Mouse (Mus musculus) hindbrain, postnatal 0 days (tissue): Measurements from ENCODE around the gene Dapk3. TPM values are rescaled to one million over a fixed set of nuclear protein-coding genes. Genes with fewer than 3 reads are reported as not detected.
"Not testable (repeated sequence)": the region's sequence is repeated elsewhere in the genome, so short reads cannot be mapped to it uniquely, and the experiment has no call there.

Source experiments
- ATAC-seq: fragments of 200-750 bp; cut with Nextera tagmentation; 2 replicates; pipeline ENCODE4 v1.8.0; 2017; ENCODE audit warnings: mild to moderate bottlenecking, moderate TSS enrichment, moderate library complexity
- DNase-seq: peaks from one replicate; pipeline ENCODE4 v3.0.0-alpha.2; 2015; ENCODE audit warnings: low spot score
- H3K27ac ChIP-seq: fragments of 300-500 bp; sonication (generic); 2 replicates; pipeline ENCODE4 v1.5.1; 2014; ENCODE audit warnings: mild to moderate bottlenecking
- H3K27me3 ChIP-seq: fragments of 300-500 bp; sonication (generic); 2 replicates; pipeline ENCODE4 v1.6.1; 2014; ENCODE audit warnings: low read length, mixed read lengths; ENCODE audit not compliant: insufficient read depth
- H3K36me3 ChIP-seq: fragments of 300-500 bp; sonication (generic); 2 replicates; pipeline ENCODE4 v1.6.1; 2014; ENCODE audit warnings: low read length, mixed read lengths; ENCODE audit not compliant: insufficient read depth
- H3K4me1 ChIP-seq: fragments of 300-500 bp; sonication (generic); 2 replicates; pipeline ENCODE4 v1.6.1; 2014; ENCODE audit warnings: antibody characterized with exemption, low read length, mixed read lengths; ENCODE audit not compliant: insufficient read depth
- H3K4me2 ChIP-seq: fragments of 300-500 bp; sonication (generic); 2 replicates; pipeline ENCODE4 v1.6.1; 2014; ENCODE audit warnings: low read depth, mild to moderate bottlenecking, low read length, moderate library complexity, mixed read lengths
- H3K4me3 ChIP-seq: fragments of 300-500 bp; sonication (generic); 2 replicates; pipeline ENCODE4 v1.5.1; 2014; ENCODE audit warnings: low read length
- H3K9ac ChIP-seq: fragments of 300-500 bp; sonication (generic); replicated peaks from 2 replicates; pipeline ENCODE4 v1.6.1; 2014; ENCODE audit warnings: mild to moderate bottlenecking, low read length, moderate library complexity, mixed read lengths
- H3K9me3 ChIP-seq: fragments of 300-500 bp; sonication (generic); 2 replicates; pipeline ENCODE4 v1.6.1; 2016; ENCODE audit warnings: low read length, mixed read lengths
- CTCF ChIP-seq: IDR thresholded peaks from 2 replicates; pipeline ENCODE4 v1.5.1; 2016; ENCODE audit warnings: antibody characterized with exemption, control low read depth, low read depth
- WGBS: fragments of 180-500 bp; shearing (Covaris S2); extraction: QIAGEN DNeasy Blood & Tissue Kit; methylation state at CpG from one replicate; pipeline ENCODE4 v1.1.7; 2014; 5-methylcytosine and 5-hydroxymethylcytosine counted together
- polyA plus RNA-seq: library from polyadenylated mRNA; unstranded; fragments of >200 nt; fragmentation: Nextera tagmentation; extraction: Ambion mirVana; gene quantifications from 2 replicates; pipeline ENCODE4 v1.2.1, GENCODE M21; 2015
- total RNA-seq: library from RNA; depleted of rRNA; stranded (reverse); fragments of >200 nt; gene quantifications from 2 replicates; pipeline ENCODE4 v1.2.3, GENCODE M21; 2014

Dapk3 gene
- total and polyA plus RNA-seq, 2 experiments from 2014 or later, result 52.3 to 69.7 TPM

- H3K4me1 ChIP-seq, result peaks cover 4% of the 10 kb centered on the region; the same call in 1 of the 2 replicates
- 2% methylated on average over 29 of the region's 29 CpGs for WGBS
- peak; percentile 80 for ATAC-seq
Observed at GRCm38 (mm10) chr10:81174617-81175344, 8.0 kb upstream of the Dapk3 start.

GRCm38 (mm10) chr10:81175345-81175701, 7.5 kb upstream of the Dapk3 start:
- 4% methylated on average over 4 of the region's 4 CpGs for WGBS
- 0 out of 2 replicates have a peak overlapping the region, but pooled peaks have one; percentile 45 for H3K9ac ChIP-seq

More at GRCm38 (mm10) chr10:81174617-81175344, 8.0 kb upstream of the Dapk3 start:
- Histone ChIP-seq H3K27me3 (no peaks in the 10 kb centered on the region), H3K9me3 (no peaks in the 10 kb centered on the region), H3K36me3 (peaks cover 22% of the 10 kb centered on the region), H3K9ac (peak overlapping the region; percentile 45), H3K27ac (peak overlapping the region; percentile 90), H3K4me2 (peak overlapping the region; percentile 83), H3K4me3 (peak overlapping the region; percentile 30)
- DNase-seq, result peak; percentile 92
- peak; percentile 91 for TF ChIP-seq CTCF

GRCm38 (mm10) chr10:81175936-81176465, 6.8 kb upstream of the Dapk3 start:
- H3K4me2 ChIP-seq, result peak overlapping the region; percentile 83
- peak overlapping the region; percentile 71 for H3K27ac ChIP-seq
- peaks cover 4% of the 10 kb centered on the region; the same call in 1 of the 2 replicates for H3K4me1 ChIP-seq
- WGBS, result 2% methylated on average over 13 of the region's 13 CpGs
- DNase-seq (no peak), ATAC-seq (no peak)
- H3K9me3 ChIP-seq, result no peaks in the 10 kb centered on the region
- H3K4me3 ChIP-seq, result peak overlapping the region; percentile 93
- peaks cover 35% of the 10 kb centered on the region for H3K36me3 ChIP-seq
- no peaks in the 10 kb centered on the region for H3K27me3 ChIP-seq
- H3K9ac ChIP-seq, result peak overlapping the region; percentile 91; the same call in 1 of the 2 replicates
- TF ChIP-seq CTCF, result no peak

More at GRCm38 (mm10) chr10:81175345-81175701, 7.5 kb upstream of the Dapk3 start:
- not testable (repeated sequence) for H3K27me3 ChIP-seq, ATAC-seq, H3K9me3 ChIP-seq, H3K4me1 ChIP-seq
- Histone ChIP-seq H3K36me3 (peaks cover 28% of the 10 kb centered on the region), H3K4me3 (peak overlapping the region; percentile 30), H3K4me2 (peak overlapping the region; percentile 83), H3K27ac (peak overlapping the region; percentile 90)
- peak; percentile 73 for DNase-seq

DNA sequence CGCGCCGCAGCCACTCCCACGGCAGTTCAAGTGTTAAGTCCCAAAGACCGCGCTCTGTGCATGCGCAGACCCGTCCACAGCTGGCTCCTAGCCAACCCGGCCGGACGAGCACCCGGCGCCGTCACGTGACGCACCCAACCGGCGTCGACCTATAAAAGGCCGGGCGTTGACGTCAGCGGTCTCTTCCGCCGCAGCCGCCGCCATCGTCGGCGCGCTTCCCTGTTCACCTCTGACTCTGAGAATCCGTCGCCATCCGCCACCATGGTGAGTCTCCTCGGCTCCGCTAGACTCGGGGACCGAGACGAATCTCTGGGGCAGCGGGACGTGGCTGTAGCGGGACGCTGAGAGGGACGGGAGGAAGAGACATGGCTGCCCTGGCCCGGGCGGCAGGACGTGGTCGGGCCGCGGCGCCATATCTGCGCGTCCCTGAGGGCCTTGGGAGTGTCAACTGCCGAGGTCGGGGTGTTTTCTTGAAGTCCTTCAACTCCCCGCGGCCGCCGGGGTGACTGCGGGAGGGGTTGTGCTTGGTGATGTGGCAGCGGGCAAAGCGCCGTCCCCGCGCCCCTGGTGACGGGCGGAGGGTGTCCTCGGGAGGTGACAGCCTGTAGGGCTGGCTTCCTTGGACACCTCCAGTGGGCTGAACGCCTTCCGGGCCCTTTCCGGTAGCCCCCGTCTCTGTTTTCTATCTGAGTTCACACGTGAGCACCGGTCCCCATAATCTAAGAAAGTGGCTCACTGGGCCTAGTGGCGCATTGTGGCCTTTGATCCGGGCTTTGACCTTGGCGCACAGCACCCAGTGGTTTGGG, 6.1 kb upstream of the Dapk3 start, which contains the start of gene Eef2:
TSS of gene Eef2 (plus strand) at position 166 of the 806 bp plus-strand sequence.
- peak within 1 kb of the TSS; percentile 93 for H3K4me3 ChIP-seq
- H3K27me3 ChIP-seq, result no peaks in the 10 kb centered on the region
- H3K9me3 ChIP-seq, result no peaks in the 10 kb centered on the region
- peak within 1 kb of the TSS; percentile 91 for H3K9ac ChIP-seq
- WGBS, result under 1% methylated on average over 77 of the region's 77 CpGs
- peaks cover 4% of the 10 kb centered on the region; the same call in 1 of the 2 replicates for H3K4me1 ChIP-seq
- DNase-seq, result peak; percentile 100
- peak within 1 kb of the TSS; percentile 83 for H3K4me2 ChIP-seq
- peaks cover 41% of the 10 kb centered on the region for H3K36me3 ChIP-seq
- peak within 1 kb of the TSS; percentile 96 for H3K27ac ChIP-seq
- TF ChIP-seq CTCF, result peak; percentile 7; the same call in 1 of the 2 replicates
- peak; percentile 79 for ATAC-seq

DNA sequence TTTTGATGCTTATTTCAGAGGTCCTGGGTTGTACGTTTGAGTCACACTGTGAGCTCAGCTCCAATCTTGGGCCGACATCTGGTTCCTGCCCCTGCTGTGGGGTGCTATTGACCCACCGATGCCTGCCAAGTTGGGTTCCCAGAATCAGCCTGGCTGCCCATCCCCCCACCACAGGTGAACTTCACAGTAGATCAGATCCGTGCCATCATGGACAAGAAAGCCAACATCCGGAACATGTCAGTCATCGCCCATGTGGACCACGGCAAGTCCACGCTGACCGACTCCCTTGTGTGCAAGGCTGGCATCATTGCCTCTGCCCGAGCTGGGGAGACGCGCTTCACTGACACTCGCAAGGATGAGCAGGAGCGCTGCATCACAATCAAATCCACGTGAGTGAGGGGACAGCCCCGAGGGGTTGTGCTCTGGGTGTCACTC, 5.3 kb upstream of the Dapk3 start:
- Histone ChIP-seq H3K4me3 (peak overlapping the region; percentile 93), H3K9ac (peak overlapping the region; percentile 91), H3K4me2 (peak overlapping the region; percentile 83), H3K27ac (peak overlapping the region; percentile 96), H3K36me3 (peaks cover 49% of the 10 kb centered on the region), H3K4me1 (peaks cover 4% of the 10 kb centered on the region; the same call in 1 of the 2 replicates), H3K9me3 (no peaks in the 10 kb centered on the region), H3K27me3 (no peaks in the 10 kb centered on the region)
- ATAC-seq, result no peak
- no peak for TF ChIP-seq CTCF
- 8% methylated on average over 16 of the region's 16 CpGs for WGBS
- DNase-seq, result peak; percentile 30

- TF ChIP-seq CTCF, result no peak
- Histone ChIP-seq H3K4me1 (peaks cover 4% of the 10 kb centered on the region; the same call in 1 of the 2 replicates), H3K36me3 (peaks cover 49% of the 10 kb centered on the region)
Observed at GRCm38 (mm10) chr10:81177958-81178712, 4.7 kb upstream of the Dapk3 start.

More at GRCm38 (mm10) chr10:81177958-81178712, 4.7 kb upstream of the Dapk3 start:
- Histone ChIP-seq H3K27ac (0 out of 2 replicates have a peak overlapping the region, but pooled peaks have one; percentile 96), H3K9ac (peak overlapping the region; percentile 91), H3K27me3 (no peaks in the 10 kb centered on the region), H3K4me2 (peak overlapping the region; percentile 83), H3K4me3 (peak overlapping the region; percentile 93), H3K9me3 (no peaks in the 10 kb centered on the region)
- DNase-seq, result no peak
- ATAC-seq, result no peak
- WGBS, result 66% methylated on average over 14 of the region's 14 CpGs
